Mouse (Mus musculus) CD8-positive naive resting alpha-beta T cell, adult 2 months (primary cell): ENCODE measurements around the gene Tsen2.

ENCODE experiments used
- DNase-seq, 2 experiments: peaks; one replicate each; pipeline ENCODE4 v3.0.0; 2022; ENCODE audit warnings: low read depth in 2 of 2, low spot score in 2 of 2

The Tsen2 gene

DNA sequence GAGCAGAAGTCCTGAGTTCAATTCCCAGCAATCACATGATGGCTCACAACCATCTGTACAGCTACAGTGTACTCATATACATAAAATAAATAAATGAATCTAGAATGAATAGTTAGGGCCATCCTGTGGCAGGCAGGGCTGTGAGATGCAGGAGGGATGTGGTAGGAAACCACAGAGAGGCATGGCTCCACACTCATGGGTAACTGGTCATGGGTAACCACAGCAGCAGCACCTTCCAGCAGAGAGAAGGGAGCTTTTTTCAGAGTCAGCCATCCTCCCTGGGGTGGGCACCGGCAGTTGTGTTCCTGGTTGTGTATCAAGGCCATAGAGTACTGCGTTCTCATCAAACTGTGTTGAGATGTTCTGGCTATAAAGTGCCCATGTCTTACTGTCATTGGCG, 50.0 kb downstream of the Tsen2 start:
- peak; percentile 40 to 41 for DNase-seq

DNA sequence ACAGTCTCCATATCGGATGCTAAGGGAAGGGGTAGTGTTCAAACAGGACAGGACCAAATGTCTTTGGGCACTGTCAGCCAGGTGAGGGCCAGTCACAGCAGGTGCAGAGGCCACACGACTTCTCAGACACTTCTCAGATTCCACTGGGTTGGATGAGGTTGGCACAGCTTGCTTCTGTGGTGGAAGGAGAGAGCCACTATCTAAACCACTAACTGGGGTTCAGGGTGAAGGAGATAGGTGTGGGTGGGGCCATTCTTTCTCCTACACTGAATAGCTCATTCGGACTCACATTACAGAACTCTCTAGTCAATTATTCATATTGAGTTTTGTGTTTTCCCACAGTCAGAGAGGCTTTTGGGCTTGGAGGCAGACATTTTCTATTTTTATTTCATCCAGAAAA, 51.2 kb downstream of the Tsen2 start:
- no peak for DNase-seq

DNA sequence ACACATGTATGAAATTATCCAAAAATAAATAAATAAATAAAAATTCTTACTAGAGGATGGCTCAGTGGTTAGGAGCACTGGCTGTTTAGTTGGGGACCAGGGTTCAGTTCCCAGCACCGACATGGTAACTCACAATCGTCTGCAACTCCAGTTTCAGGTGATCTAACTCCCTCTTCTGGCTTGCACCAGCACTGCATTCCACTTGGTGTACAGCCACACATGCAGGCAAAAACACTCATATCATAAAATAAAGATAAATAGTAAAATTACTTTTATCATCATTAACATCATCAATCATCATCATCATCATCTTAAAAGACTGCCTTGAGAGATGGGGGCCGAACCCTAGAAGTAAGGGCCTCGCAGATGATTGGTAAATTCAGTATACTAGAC, 56.9 kb downstream of the Tsen2 start:
- DNase-seq: no peak

DNA sequence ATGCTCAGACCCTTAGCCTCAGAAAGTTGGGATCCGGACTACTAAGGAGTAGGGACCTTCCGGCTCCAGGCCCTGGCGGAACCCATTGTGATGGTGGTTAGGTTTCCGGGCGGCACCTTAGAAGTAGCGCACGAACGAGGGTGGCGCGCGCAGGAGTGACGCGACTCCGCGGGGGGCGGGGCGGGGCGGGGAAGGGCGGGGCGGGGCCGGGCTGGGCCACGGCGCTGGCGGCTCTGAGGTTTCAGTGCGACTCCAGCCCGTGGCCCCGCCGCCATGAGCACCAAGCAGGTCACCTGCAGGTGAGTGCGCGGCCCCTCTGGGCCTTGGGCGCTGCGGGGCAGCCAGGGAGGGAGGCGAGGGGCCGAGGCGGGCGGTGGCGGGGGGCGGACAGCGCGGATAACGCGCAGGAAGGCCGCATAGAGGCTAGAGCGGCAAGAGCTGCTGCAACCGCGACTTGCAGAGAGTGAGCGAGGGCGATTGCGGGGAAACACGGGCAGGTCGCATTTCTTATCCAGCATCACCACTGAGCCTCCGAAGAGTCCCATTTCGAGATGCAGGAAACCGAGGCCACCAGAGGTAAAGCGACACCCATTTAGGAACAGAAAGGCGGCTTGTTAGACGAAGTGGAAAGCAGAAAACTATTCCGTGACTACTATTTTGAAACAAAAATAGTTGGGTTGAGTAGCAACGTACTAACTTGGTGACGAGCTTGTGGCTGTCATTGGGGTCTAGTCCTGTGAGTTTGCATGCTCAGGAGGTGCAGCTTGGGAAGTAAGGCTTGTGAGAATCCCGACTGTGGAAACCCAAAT, 57.5 kb downstream of the Tsen2 start, which contains the start of gene Mkrn2:
TSS of gene Mkrn2 (plus strand) at position 188 of the 809 bp plus-strand sequence.
- peak; percentile 78 to 79 for DNase-seq

DNA sequence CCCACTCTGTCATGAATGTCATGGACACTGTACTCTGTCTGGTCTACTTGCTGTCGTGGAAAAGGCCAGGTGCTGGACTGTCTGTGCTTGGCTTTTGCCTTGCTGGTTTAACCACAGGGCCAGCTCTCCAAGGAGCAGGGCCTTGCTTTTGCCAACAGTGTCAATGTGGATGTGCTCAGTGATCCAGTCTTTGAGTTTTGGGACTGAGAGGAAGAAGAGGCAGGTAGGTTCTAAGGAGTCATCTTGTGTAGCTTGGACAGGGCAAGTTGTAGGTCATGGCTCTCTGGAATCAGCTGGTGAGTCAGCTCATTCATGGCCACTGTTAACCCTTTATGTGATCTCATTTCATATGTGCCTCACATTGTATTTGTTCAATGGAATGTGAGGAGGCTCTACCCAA, 62.0 kb downstream of the Tsen2 start:
- DNase-seq: no peak

DNA sequence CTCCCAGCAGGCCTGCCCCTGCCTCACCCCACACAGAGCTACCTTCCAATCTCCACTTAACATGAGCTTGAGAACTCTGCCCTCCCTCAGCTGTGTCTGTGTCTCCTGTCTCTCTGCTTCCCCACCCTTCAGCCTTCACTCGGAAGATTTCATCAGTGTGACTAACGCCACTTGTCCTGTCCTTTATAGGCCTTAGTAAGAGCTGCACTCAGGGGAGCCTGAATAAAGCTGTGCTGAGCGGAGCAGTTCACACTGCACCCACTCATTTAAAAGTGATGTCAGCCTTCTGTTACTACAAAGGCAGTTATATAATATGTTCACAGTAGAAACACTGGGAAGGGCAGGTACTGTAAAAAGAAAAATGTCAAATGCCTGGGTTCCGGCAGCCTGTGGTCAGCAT, 63.0 kb downstream of the Tsen2 start:
- no peak for DNase-seq

DNA sequence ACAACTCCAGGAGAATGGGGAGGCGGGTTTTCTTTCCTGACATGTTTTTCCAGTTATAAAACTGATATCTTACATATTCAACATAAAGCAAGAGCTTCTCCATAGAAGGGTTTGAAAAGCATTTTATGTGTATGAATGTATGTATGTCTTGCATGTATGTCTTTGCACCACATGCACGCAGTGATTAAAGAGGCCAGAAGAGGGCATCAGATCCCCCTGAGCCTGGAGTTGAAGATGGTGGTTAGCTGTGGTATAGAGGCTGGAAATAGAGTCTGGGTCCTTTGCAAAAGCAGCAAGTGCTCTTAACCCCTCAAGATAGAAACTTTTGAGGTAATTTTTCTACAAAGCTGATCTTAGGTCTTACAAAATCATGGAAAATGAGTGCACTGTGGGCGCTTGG, 64.7 kb downstream of the Tsen2 start:
- peak in 1 of 2 experiments; percentile 34 for DNase-seq

DNA sequence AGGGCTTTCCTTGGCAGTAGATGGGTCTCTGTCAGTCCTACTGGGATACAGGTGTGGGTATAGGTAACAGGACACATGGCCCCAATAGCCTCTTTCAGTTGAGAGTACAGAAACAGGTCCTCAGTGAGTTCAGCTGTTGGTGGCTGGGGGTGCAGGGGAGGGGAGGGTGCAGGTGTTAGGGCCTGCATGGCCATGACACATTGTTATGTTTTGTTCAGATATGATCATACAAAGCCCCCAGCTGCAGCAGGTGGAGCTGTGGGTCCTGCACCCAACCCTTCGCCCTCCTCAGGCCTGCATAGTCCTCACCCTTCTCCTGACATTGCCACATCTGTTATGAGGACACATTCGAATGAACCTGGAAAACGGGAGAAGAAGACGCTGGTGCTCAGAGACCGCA, 65.8 kb downstream of the Tsen2 start:
- no peak for DNase-seq

DNA sequence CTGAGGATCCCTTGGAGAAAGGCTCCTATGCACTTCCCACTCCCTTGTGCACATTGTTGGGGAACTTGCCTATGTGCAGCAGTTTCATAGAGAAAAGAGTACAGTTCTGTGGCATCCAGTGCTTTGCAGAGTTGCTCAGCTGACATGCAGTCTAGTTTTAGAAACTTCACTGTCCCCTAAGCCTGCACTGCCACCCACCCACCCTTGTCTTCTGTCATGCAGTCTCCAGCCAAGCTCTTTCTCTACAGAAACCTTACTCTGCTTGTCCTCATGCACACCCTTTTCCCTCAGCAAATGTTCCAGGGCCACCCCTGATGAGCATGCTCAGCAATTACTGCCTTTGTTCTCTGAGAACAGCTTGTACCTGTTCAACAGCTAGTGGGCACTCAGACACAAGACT, 69.3 kb downstream of the Tsen2 start:
- no peak for DNase-seq

DNA sequence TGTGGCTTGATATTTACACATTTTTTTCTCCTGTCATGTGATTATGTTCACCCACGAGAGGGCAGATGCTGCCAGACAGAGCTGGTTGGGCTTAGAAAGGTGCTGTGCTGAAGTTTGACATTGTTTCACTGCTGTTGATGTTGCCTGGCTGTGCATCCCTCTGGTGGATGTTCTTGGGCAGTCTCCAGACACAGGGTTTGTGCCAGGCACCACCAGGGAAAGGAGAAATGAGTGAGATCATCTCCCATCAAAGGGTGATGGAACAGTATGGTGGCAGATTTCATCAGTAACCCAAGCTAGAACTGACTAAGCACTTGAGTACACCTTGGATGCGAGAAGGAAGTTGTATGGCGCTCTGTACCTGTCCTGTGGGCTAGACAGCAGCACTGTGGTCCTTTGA, 71.5 kb downstream of the Tsen2 start:
- no peak for DNase-seq

DNA sequence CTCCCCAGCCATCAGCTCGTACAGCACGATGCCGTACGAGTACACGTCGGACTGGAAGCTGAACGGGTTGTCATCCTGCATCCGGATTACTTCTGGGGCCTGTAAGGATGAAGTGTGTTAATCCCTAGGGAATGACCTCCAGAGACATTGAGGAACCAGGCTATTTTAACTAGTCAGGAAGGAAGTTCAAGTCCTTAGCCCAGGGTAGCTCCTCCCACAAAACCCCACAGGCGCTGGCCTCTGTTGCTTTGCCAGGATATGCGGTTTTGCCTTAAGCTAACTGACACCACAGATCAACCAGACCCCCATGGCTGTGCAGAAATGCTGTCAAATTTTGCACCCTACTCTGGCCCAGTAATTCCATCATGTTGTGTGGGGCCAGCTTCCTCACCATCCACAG, 75.4 kb downstream of the Tsen2 start:
- no peak for DNase-seq

DNA sequence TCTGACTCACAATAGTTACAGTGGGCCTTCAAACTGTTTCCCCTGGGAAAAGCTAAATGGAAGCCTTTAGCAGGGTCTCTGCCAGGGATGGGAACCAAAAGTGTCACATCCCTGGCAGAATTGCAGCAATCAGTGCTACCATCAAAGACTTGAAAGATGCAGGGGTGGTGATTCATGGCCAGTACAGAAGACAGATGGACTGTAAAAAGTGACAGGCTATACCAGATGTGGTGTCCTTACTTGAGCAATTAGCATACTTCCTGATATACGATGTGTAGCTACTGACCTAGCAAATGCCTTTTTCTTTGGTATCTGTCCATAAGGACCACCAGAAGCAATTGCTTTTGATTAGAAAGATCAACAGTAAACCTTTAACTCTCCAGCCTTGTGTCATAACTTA, 76.5 kb downstream of the Tsen2 start:
- DNase-seq: no peak

DNA sequence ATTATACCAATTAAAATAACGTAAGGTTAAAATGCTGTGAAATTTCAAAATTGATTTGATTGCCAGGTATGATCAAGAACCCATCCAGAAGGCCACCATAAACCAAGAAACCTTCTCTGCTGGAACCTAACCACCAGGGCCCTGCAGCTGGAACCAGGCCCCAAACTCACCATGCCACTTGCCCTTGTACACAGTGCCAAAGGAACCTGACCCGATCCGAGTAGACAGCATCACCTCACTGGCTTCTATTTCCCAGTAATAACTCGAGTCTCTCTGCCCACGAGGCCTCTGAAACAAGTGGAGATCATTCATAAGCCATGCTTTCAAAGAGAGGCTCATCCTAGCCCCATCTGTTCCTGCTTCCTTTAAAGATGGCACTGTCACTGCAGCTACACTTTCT, 81.7 kb downstream of the Tsen2 start:
- DNase-seq: no peak
